Mouse (Mus musculus): ENCODE results near the gene Polr2e. TPM values are rescaled to one million over a fixed set of nuclear protein-coding genes. Genes with fewer than 3 reads are reported as not detected.
A peak's percentile ranks its signal among the peaks of the same experiment; 100 is the strongest.

Polr2e gene
- polyA plus RNA-seq, 1 experiment from 2014 or later: 173 TPM

DNA sequence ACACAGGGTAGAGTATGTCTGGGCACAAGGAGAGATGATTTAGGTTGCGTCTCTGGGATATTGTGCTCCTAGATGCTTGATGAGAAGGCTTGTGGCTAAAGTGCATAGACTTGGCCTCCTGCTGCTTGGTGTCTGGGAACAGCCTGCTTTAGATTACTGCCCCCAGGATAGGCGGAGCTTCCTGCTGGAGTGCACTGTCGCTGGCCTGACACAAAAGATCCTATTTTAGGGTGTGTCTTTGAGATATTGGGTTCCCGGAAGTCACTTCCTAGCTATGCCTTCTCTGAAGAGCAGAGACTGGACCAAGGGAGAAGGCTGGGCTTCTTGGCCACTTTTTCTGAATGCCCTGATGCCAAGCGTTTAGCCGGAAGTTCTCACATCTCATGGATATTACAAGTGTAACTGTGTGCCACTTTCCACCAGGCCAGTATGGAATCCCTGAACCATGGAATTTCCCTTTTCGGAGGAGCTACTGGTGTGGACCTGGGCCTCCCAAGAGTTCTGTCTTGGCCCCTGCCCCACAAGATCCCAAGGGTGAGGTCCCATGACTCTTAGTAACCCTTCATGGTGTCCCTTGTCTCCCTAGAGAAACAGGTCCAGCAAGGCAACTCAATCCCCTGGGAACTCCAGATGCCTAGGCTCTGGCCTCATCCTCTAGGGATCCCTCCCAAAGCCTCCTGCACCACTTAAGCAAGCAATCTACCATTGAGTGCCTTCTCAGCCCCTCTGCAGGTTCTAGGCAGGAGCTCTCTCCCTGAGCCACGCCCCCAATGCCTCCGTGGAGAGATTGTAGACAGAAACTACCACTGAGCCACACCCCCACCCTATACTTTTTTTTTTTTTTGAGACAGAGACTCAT, 36.0 kb downstream of the Polr2e start:
- Histone ChIP-seq H3K27me3 (peaks cover 61% of the 10 kb centered on the region), H3K4me2 (replicated peaks) (no peak overlapping the region), H3K9me3 (no peaks in the 10 kb centered on the region), H3K9ac (replicated peaks) (no peak overlapping the region), H3K36me3 (peaks cover 3% of the 10 kb centered on the region; the same call in 1 of the 2 replicates), H3K4me3 (no peak overlapping the region), H3K4me1 (no peaks in the 10 kb centered on the region), H3K27ac (replicated peaks) (no peak overlapping the region)
- ATAC-seq (ENCODE audit: low FRiP score, low read depth): no peak
- whole genome bisulfite sequencing: 61% methylated on average over 9 of the region's 9 CpGs

- 20% methylated on average over 21 of the region's 21 CpGs for WGBS
- Histone ChIP-seq H3K27me3 (peaks cover 67% of the 10 kb centered on the region), H3K4me3 (no peak overlapping the region)
Observed at GRCm38 (mm10) chr10:80002829-80003228, 36.8 kb downstream of the Polr2e start.

DNA sequence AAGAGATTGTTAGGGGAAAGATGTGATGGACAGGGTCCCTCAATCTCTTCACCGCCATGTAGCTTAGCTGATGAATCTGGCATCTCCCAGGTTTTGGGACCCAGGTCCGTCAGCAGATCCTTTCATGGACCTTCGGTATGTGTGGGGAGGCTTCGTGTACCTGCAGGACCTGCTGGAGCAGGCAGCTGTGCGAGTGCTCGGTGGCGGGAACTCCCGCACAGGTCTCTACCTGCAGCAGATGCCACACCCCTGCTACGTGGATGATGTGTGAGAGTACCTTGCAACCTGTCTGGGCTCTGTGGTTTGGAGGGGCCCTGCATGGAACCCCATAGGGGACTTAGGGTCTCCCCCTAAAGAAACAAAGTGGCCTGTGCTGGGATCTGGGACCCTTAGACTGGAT, 37.6 kb downstream of the Polr2e start:
- H3K4me3 ChIP-seq: no peak overlapping the region
- no peak overlapping the region for H3K27ac ChIP-seq (replicated peaks)
- H3K27me3 ChIP-seq: peaks cover 67% of the 10 kb centered on the region
- 77% methylated on average over 9 of the region's 9 CpGs for WGBS
- H3K36me3 ChIP-seq: no peaks in the 10 kb centered on the region
- no peaks in the 10 kb centered on the region for H3K9me3 ChIP-seq
- H3K4me2 ChIP-seq (replicated peaks): no peak overlapping the region
- peaks cover 13% of the 10 kb centered on the region for H3K4me1 ChIP-seq
- no peak overlapping the region for H3K9ac ChIP-seq (replicated peaks)
- no peak for ATAC-seq (ENCODE audit: low FRiP score, low read depth)

More at GRCm38 (mm10) chr10:80002829-80003228, 36.8 kb downstream of the Polr2e start:
- Histone ChIP-seq H3K4me2 (replicated peaks) (no peak overlapping the region), H3K27ac (replicated peaks) (no peak overlapping the region), H3K9me3 (no peaks in the 10 kb centered on the region), H3K9ac (replicated peaks) (no peak overlapping the region), H3K4me1 (peaks cover 6% of the 10 kb centered on the region), H3K36me3 (no peaks in the 10 kb centered on the region)
- ATAC-seq (ENCODE audit: low FRiP score, low read depth): no peak

GRCm38 (mm10) chr10:79997819-79998218, 41.8 kb downstream of the Polr2e start:
- ATAC-seq (ENCODE audit: low FRiP score, low read depth): peak; percentile 31; the same call in 1 of the 2 replicates
- Histone ChIP-seq H3K36me3 (no peaks in the 10 kb centered on the region), H3K9me3 (no peaks in the 10 kb centered on the region), H3K4me3 (peak overlapping the region; percentile 50), H3K27me3 (peaks cover 45% of the 10 kb centered on the region), H3K4me2 (replicated peaks) (peak overlapping the region; percentile 79), H3K27ac (replicated peaks) (peak overlapping the region; percentile 66), H3K4me1 (peaks cover 17% of the 10 kb centered on the region), H3K9ac (replicated peaks) (peak overlapping the region; percentile 62)
- WGBS: 2% methylated on average over 15 of the region's 15 CpGs

DNA sequence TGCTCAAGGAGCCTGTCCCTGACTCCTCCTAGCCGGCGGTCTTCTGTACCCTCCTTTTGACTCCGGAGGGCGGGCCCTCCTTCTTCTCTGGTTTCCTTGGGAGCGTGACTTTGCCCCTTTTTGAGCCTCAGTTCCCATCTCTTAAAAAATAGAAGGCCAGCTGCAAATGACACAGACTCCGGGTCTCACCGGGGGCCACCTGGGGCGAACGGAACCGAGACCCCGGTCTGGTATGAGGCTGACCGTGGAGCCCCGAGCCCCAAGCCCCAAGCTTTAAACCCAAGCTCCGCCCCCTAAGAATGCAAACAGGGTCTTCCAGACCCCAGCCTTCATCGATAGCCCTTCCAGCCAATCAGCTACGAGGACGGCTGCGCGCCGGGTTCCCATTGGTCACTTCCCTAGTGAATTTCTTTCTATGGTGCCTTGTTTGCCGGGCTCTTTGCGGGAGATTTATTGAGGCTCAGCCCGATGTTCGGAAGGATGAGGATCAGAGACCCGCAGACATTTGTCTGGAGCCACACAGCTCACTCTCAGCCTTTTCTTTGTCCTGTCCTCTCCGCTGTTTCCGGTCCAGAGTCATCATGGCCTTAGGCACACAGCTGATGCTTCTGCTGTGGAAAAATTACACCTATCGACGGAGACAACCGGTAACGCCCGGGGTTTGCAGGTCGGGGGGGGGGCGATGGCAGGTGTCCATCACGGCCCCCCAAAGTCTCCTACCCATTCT, 42.4 kb downstream of the Polr2e start:
- Histone ChIP-seq H3K27me3 (peaks cover 39% of the 10 kb centered on the region), H3K4me3 (peak overlapping the region; percentile 50), H3K27ac (replicated peaks) (peak overlapping the region; percentile 66), H3K4me1 (peaks cover 17% of the 10 kb centered on the region), H3K36me3 (no peaks in the 10 kb centered on the region), H3K4me2 (replicated peaks) (peak overlapping the region; percentile 79), H3K9me3 (no peaks in the 10 kb centered on the region), H3K9ac (replicated peaks) (peak overlapping the region; percentile 62)
- ATAC-seq (ENCODE audit: low FRiP score, low read depth): peak; percentile 72
- WGBS: under 1% methylated on average over 35 of the region's 35 CpGs

DNA sequence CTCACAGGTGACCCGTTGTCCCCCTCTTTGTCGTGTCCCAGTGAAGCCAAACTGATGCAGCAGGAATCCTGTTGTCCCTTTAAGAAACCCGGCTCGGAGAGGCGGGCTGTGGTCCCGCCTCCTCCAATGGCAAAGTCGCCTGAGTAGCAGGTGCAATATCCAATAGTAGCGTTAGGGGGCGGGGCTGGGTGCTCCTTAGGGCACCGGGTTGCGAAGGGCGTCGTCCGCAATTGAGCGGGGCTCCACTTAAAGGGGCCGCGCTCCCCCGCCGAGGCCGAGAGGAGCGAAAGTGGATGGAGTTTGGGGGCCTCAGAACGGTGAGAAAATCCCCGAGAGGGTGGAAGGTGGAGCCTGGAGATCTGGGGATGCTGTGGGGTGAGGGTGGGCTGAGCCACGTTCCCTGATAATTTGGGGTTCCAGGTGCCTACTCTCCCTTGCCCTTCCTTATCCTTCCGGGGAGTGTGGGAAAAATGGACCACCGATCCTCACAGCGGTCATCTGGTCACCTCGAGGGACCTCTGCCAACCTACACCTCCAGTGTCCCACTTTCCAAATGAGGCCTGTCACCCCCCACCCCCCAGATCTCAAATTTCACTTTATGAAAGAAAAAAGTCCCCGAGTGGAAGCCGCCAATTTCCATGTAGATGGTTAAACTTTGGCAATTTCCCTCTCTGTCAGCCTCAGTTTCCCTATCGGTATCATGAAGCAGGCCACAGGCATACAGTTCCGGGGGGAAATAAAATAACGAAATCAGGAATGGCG, 43.1 kb downstream of the Polr2e start, which contains the start of gene Abca7:
Gene Abca7 (plus strand): TSS at position 223 of the 762 bp plus-strand sequence.
- peaks cover 32% of the 10 kb centered on the region for H3K27me3 ChIP-seq
- H3K27ac ChIP-seq (replicated peaks): peak within 1 kb of the TSS; percentile 66
- no peaks in the 10 kb centered on the region for H3K36me3 ChIP-seq
- H3K4me3 ChIP-seq: peak within 1 kb of the TSS; percentile 50
- peaks cover 17% of the 10 kb centered on the region for H3K4me1 ChIP-seq
- H3K4me2 ChIP-seq (replicated peaks): peak within 1 kb of the TSS; percentile 79
- under 1% methylated on average over 34 of the region's 34 CpGs for WGBS
- ATAC-seq (ENCODE audit: low FRiP score, low read depth): peak; percentile 81
- peak within 1 kb of the TSS; percentile 50 for H3K9ac ChIP-seq (replicated peaks)
- 0 out of 2 replicates have a peak, but pooled peaks cover 4% of the 10 kb centered on the region for H3K9me3 ChIP-seq

- 0 out of 2 replicates have a peak, but pooled peaks cover 4% of the 10 kb centered on the region for H3K9me3 ChIP-seq
- H3K9ac ChIP-seq (replicated peaks): no peak overlapping the region
- H3K4me2 ChIP-seq (replicated peaks): no peak overlapping the region
- H3K27me3 ChIP-seq: peaks cover 31% of the 10 kb centered on the region
- H3K36me3 ChIP-seq: no peaks in the 10 kb centered on the region
- no peak overlapping the region for H3K27ac ChIP-seq (replicated peaks)
- ATAC-seq (ENCODE audit: low FRiP score, low read depth): no peak
- 95% methylated on average over 1 of the region's 1 CpGs for WGBS
- peaks cover 17% of the 10 kb centered on the region for H3K4me1 ChIP-seq
- H3K4me3 ChIP-seq: no peak overlapping the region
Observed at GRCm38 (mm10) chr10:79995636-79996035, 44.0 kb downstream of the Polr2e start.

GRCm38 (mm10) chr10:79994397-79995115, 45.0 kb downstream of the Polr2e start:
- ATAC-seq (ENCODE audit: low FRiP score, low read depth): no peak
- H3K4me2 ChIP-seq (replicated peaks): no peak overlapping the region
- H3K4me1 ChIP-seq: peaks cover 17% of the 10 kb centered on the region
- 92% methylated on average over 16 of the region's 16 CpGs for WGBS
- 0 out of 2 replicates have a peak, but pooled peaks cover 4% of the 10 kb centered on the region for H3K9me3 ChIP-seq
- H3K27ac ChIP-seq (replicated peaks): no peak overlapping the region
- H3K4me3 ChIP-seq: no peak overlapping the region
- H3K36me3 ChIP-seq: no peaks in the 10 kb centered on the region
- no peak overlapping the region; the same call in 1 of the 2 replicates for H3K9ac ChIP-seq (replicated peaks)
- peaks cover 32% of the 10 kb centered on the region for H3K27me3 ChIP-seq

- ATAC-seq (ENCODE audit: low FRiP score, low read depth): no peak
- Histone ChIP-seq H3K36me3 (no peaks in the 10 kb centered on the region), H3K27ac (replicated peaks) (no peak overlapping the region), H3K9ac (replicated peaks) (no peak overlapping the region), H3K4me1 (peaks cover 17% of the 10 kb centered on the region; the same call in 1 of the 2 replicates), H3K4me3 (no peak overlapping the region), H3K27me3 (peaks cover 46% of the 10 kb centered on the region), H3K4me2 (replicated peaks) (no peak overlapping the region), H3K9me3 (0 out of 2 replicates have a peak, but pooled peaks cover 4% of the 10 kb centered on the region)
- WGBS: 85% methylated on average over 6 of the region's 6 CpGs
Observed at GRCm38 (mm10) chr10:79991548-79991947, 48.0 kb downstream of the Polr2e start.

- peaks cover 19% of the 10 kb centered on the region for H3K4me1 ChIP-seq
- ATAC-seq (ENCODE audit: low FRiP score, low read depth): no peak
Observed at GRCm38 (mm10) chr10:79991099-79991498, 48.5 kb downstream of the Polr2e start.

DNA sequence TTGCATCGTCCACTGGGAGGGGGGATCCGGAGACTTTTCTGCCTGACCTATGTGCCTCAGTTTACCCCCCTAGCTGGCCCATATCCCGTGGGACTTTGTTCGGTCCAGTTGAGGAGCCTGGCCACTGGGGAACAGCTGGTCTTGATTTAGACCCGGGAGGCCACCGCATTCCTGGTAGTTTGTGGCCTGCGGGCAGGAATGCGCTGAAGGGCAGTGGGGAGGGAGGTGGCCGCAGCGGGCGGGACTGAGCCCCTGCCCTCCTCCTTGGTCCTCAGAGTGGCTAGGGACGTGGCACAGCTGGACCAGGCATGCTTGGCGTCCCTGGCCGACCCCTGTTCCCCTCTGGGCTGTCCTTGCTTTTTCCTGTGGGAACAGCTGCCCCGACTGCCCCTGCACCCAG, 49.7 kb downstream of the Polr2e start:
- Histone ChIP-seq H3K27me3 (peaks cover 48% of the 10 kb centered on the region), H3K9me3 (0 out of 2 replicates have a peak, but pooled peaks cover 4% of the 10 kb centered on the region), H3K9ac (replicated peaks) (no peak overlapping the region), H3K36me3 (no peaks in the 10 kb centered on the region), H3K4me1 (peaks cover 25% of the 10 kb centered on the region), H3K27ac (replicated peaks) (no peak overlapping the region), H3K4me3 (peak overlapping the region; percentile 22; the same call in 1 of the 2 replicates), H3K4me2 (replicated peaks) (peak overlapping the region; percentile 54)
- ATAC-seq (ENCODE audit: low FRiP score, low read depth): no peak
- WGBS: 18% methylated on average over 15 of the region's 15 CpGs

More at GRCm38 (mm10) chr10:79991099-79991498, 48.5 kb downstream of the Polr2e start:
- H3K27me3 ChIP-seq: peaks cover 48% of the 10 kb centered on the region
- WGBS: 59% methylated on average over 12 of the region's 12 CpGs
- no peaks in the 10 kb centered on the region for H3K36me3 ChIP-seq
- no peak overlapping the region for H3K9ac ChIP-seq (replicated peaks)
- H3K9me3 ChIP-seq: 0 out of 2 replicates have a peak, but pooled peaks cover 4% of the 10 kb centered on the region
- H3K4me2 ChIP-seq (replicated peaks): no peak overlapping the region
- no peak overlapping the region for H3K27ac ChIP-seq (replicated peaks)
- H3K4me3 ChIP-seq: no peak overlapping the region

Measured in midbrain, embryonic 12.5 days (tissue).